10 mouse cellular contexts compared by ENCODE assay signal in genomic region chr4:84199181-84199656, GRCm38 (mm10).
DNase-seq lines count a peak whose midpoint lies in the region; ATAC-seq and TF ChIP-seq lines count a peak whose summit lies in the region.
"Had no signal": no experiment of that assay in that cellular context is flagged by ENCODE, and none has a peak within 500 bp of the region (broad histone marks: within the 10 kb centered on the region; RNA-seq: fewer than 3 reads in every experiment).

No protein-coding gene starts in this region.

- TF ChIP-seq POLR2A in myocyte (IDR thresholded peaks at IDR 0.05; ENCODE audit: insufficient read length, low read depth), result no peak

- H3K9me3 ChIP-seq in lung, embryonic 15.5 days, result no peaks in the 10 kb centered on the region
- no peaks in the 10 kb centered on the region for H3K9me3 ChIP-seq in forebrain, embryonic 14.5 days (replicated peaks; ENCODE audit: control insufficient read depth, low read length)
- H3K9me3 ChIP-seq: liver, embryonic 15.5 days had no signal

- no peak overlapping the region for H3K4me2 ChIP-seq in lung, embryonic 15.5 days
- peak overlapping the region; percentile 49 for H3K4me2 ChIP-seq in myocyte (ENCODE audit: low read depth)
- no peak overlapping the region for H3K4me2 ChIP-seq in forebrain, embryonic 14.5 days (ENCODE audit: low read length)
- H3K4me2 ChIP-seq: liver, embryonic 15.5 days had no signal

- peak; percentile 47; the same call in 1 of the 2 replicates for ATAC-seq in lung, embryonic 15.5 days (ENCODE audit: borderline replicate concordance, extremely low read depth, low FRiP score, low TSS enrichment)
- ATAC-seq in forebrain, embryonic 14.5 days, result no peak

- no peaks in the 10 kb centered on the region for H3K79me2 ChIP-seq in myocyte (ENCODE audit: control insufficient read depth, insufficient read depth)

- H3K4me1 ChIP-seq in lung, embryonic 15.5 days, result no peaks in the 10 kb centered on the region
- peaks cover 4% of the 10 kb centered on the region; the same call in 1 of the 2 replicates for H3K4me1 ChIP-seq in forebrain, embryonic 14.5 days (ENCODE audit: control insufficient read depth, insufficient read depth, low read length)
- H3K4me1 ChIP-seq: liver, embryonic 15.5 days had no signal

- H3K36me3 ChIP-seq in lung, embryonic 15.5 days, result no peaks in the 10 kb centered on the region
- H3K36me3 ChIP-seq in myocyte (ENCODE audit: control insufficient read depth, insufficient read depth), result no peaks in the 10 kb centered on the region
- no peaks in the 10 kb centered on the region for H3K36me3 ChIP-seq in forebrain, embryonic 14.5 days (ENCODE audit: control insufficient read depth, insufficient read depth, low read length)
- H3K36me3 ChIP-seq: liver, embryonic 15.5 days had no signal

- no peak for DNase-seq in lung, postnatal 25 days (ENCODE audit: low spot score)
- peak; percentile 61 for DNase-seq in gastrocnemius, postnatal 14 days
- peak; percentile 51 for DNase-seq in heart, postnatal 25 days (ENCODE audit: low spot score)
- no peak for DNase-seq in adrenal gland, adult 8-10 months
- no peak for DNase-seq in right cerebral cortex, postnatal 36 days (ENCODE audit: low spot score in 2 of 2)
- DNase-seq in forebrain, embryonic 14.5 days (ENCODE audit: low spot score), result no peak

- no peak overlapping the region for H3K9ac ChIP-seq in lung, embryonic 15.5 days
- H3K9ac ChIP-seq in forebrain, embryonic 14.5 days (ENCODE audit: low read length), result no peak overlapping the region
- H3K9ac ChIP-seq: liver, embryonic 15.5 days had no signal

- no peak overlapping the region for H3ac ChIP-seq in myocyte (ENCODE audit: control insufficient read depth, insufficient read length)

- no peak overlapping the region for H3K27ac ChIP-seq in lung, embryonic 15.5 days
- no peak overlapping the region for H3K27ac ChIP-seq in forebrain, embryonic 14.5 days (ENCODE audit: low read depth, low read length)
- H3K27ac ChIP-seq: liver, embryonic 15.5 days had no signal

- WGBS in lung, embryonic 15.5 days, result 32% methylated on average over 9 of the region's 9 CpGs
- 44% methylated on average over 9 of the region's 9 CpGs for WGBS in forebrain, embryonic 14.5 days

- intact Hi-C loops in gastrocnemius, postnatal 14 days (cut with DNase I; ENCODE audit: low total_unique reads), result no loop called here
- intact Hi-C loops in heart, postnatal 25 days (cut with DNase I), result no loop called here

- H3K27me3 ChIP-seq in lung, embryonic 15.5 days, result no peaks in the 10 kb centered on the region
- H3K27me3 ChIP-seq in myocyte (ENCODE audit: control insufficient read depth, insufficient read depth, insufficient read length), result no peaks in the 10 kb centered on the region
- H3K27me3 ChIP-seq in forebrain, embryonic 14.5 days (replicated peaks; ENCODE audit: control insufficient read depth, insufficient read depth, low read length), result no peaks in the 10 kb centered on the region
- H3K27me3 ChIP-seq: liver, embryonic 15.5 days had no signal

- no peak overlapping the region for H3K4me3 ChIP-seq in lung, embryonic 15.5 days
- no peak overlapping the region for H3K4me3 ChIP-seq in myocyte
- H3K4me3 ChIP-seq in forebrain, embryonic 14.5 days (ENCODE audit: low read depth, low read length), result no peak overlapping the region
- H3K4me3 ChIP-seq: erythroblast, embryonic 14.5 days; liver, embryonic 15.5 days had no signal

TF ChIP-seq in myocyte, 11 proteins besides CTCF, POLR2A, EP300 and RAD21:
- TF ChIP-seq MAX (IDR thresholded peaks at IDR 0.05; ENCODE audit: low read depth), result no peak
- TF ChIP-seq POLR2AphosphoS2 (IDR thresholded peaks at IDR 0.05; ENCODE audit: insufficient read length, low read depth), result no peak
- TF ChIP-seq E2F4 (IDR thresholded peaks at IDR 0.05; ENCODE audit: insufficient read depth), result no peak
- TF ChIP-seq USF1 (IDR thresholded peaks at IDR 0.05; ENCODE audit: low read depth), result no peak
- TF ChIP-seq MYOG (IDR thresholded peaks at IDR 0.05; ENCODE audit: control insufficient read depth in 1 of 3, insufficient read depth in 1 of 3, insufficient read length in 2 of 3, low read depth in 2 of 3), result peak in 2 of 3 experiments; percentile 78 to 86
- TF ChIP-seq TCF12 (IDR thresholded peaks at IDR 0.05; ENCODE audit: insufficient read depth, poor library complexity, severe bottlenecking), result peak; percentile 84
- TF ChIP-seq SRF (IDR thresholded peaks at IDR 0.05; ENCODE audit: control insufficient read depth, insufficient read length, low read depth), result no peak
- no peak for TF ChIP-seq REST (IDR thresholded peaks at IDR 0.05; ENCODE audit: insufficient read depth, insufficient read length)
- TF ChIP-seq TCF3 (IDR thresholded peaks at IDR 0.05; ENCODE audit: insufficient read length, low read depth), result peak; percentile 79
- peak in 2 of 3 experiments; percentile 85 to 89 for TF ChIP-seq MYOD1 (IDR thresholded peaks at IDR 0.05; ENCODE audit: control insufficient read depth in 1 of 3, insufficient read length in 2 of 3, low read depth in 2 of 3)
- no peak for TF ChIP-seq CEBPB (IDR thresholded peaks at IDR 0.05; ENCODE audit: insufficient read depth, poor library complexity, severe bottlenecking)

Comparison
In these comparisons a context has a peak if more than half of its experiments do, and no peak if none do; other contexts are left out.
1. DNase-seq: peak in gastrocnemius, postnatal 14 days (single experiment) and heart, postnatal 25 days (single experiment); none in lung, postnatal 25 days (single experiment), adrenal gland, adult 8-10 months (single experiment), right cerebral cortex, postnatal 36 days (0 of 2) and forebrain, embryonic 14.5 days (single experiment).